Mouse (Mus musculus): ENCODE results near the gene Pex3. TPM values are rescaled to one million over a fixed set of nuclear protein-coding genes. Genes with fewer than 3 reads are reported as not detected.
A peak's percentile ranks its signal among the peaks of the same experiment; 100 is the strongest.

The Pex3 gene
- polyA plus RNA-seq, 1 experiment, result 6.3 TPM

GRCm38 (mm10) chr10:13489671-13490070 lies 63.3 kb downstream of the Pex3 start:
- H3K27me3 ChIP-seq (ENCODE audit: control insufficient read depth, insufficient read depth, insufficient read length), result no peaks in the 10 kb centered on the region
- no peak overlapping the region for H3ac ChIP-seq (ENCODE audit: control insufficient read depth, insufficient read length, low read depth)
- no peaks in the 10 kb centered on the region for H3K79me3 ChIP-seq (ENCODE audit: low read depth)
- TF ChIP-seq USF1 (IDR thresholded peaks at IDR 0.05; ENCODE audit: low read depth) (no peak), CTCF (IDR thresholded peaks at IDR 0.05; ENCODE audit: control insufficient read depth, insufficient read depth, insufficient read length) (no peak), CEBPB (IDR thresholded peaks at IDR 0.05; ENCODE audit: low read depth) (no peak), MYOD1 (IDR thresholded peaks at IDR 0.05; ENCODE audit: control insufficient read depth, insufficient read length, low read depth) (no peak), MAX (IDR thresholded peaks at IDR 0.05) (no peak), FOSL1 (IDR thresholded peaks at IDR 0.05; ENCODE audit: insufficient read depth, low read length, poor library complexity, severe bottlenecking) (no peak), MYOG (IDR thresholded peaks at IDR 0.05; ENCODE audit: control insufficient read depth, extremely low read depth, insufficient read length) (no peak)
- H3K4me3 ChIP-seq (ENCODE audit: insufficient read depth, poor library complexity, severe bottlenecking), result no peak overlapping the region
- H3K36me3 ChIP-seq (ENCODE audit: control insufficient read depth, insufficient read depth), result no peaks in the 10 kb centered on the region
- no peaks in the 10 kb centered on the region for H3K79me2 ChIP-seq (ENCODE audit: control insufficient read depth, insufficient read depth)

GRCm38 (mm10) chr10:13485958-13486357 lies 67.0 kb downstream of the Pex3 start:
- Histone ChIP-seq H3ac (ENCODE audit: control insufficient read depth, insufficient read length, low read depth) (no peak overlapping the region), H3K27me3 (ENCODE audit: control insufficient read depth, insufficient read depth, insufficient read length) (no peaks in the 10 kb centered on the region), H3K36me3 (ENCODE audit: control insufficient read depth, insufficient read depth) (no peaks in the 10 kb centered on the region), H3K4me3 (ENCODE audit: insufficient read depth, poor library complexity, severe bottlenecking) (no peak overlapping the region), H3K79me3 (ENCODE audit: low read depth) (no peaks in the 10 kb centered on the region), H3K79me2 (ENCODE audit: control insufficient read depth, insufficient read depth) (no peaks in the 10 kb centered on the region)
- TF ChIP-seq FOSL1 (IDR thresholded peaks at IDR 0.05; ENCODE audit: insufficient read depth, low read length, poor library complexity, severe bottlenecking) (no peak), MYOG (IDR thresholded peaks at IDR 0.05; ENCODE audit: control insufficient read depth, extremely low read depth, insufficient read length) (no peak), USF1 (IDR thresholded peaks at IDR 0.05; ENCODE audit: low read depth) (no peak), MAX (IDR thresholded peaks at IDR 0.05) (no peak), CEBPB (IDR thresholded peaks at IDR 0.05; ENCODE audit: low read depth) (no peak), CTCF (IDR thresholded peaks at IDR 0.05; ENCODE audit: control insufficient read depth, insufficient read depth, insufficient read length) (no peak)

- Histone ChIP-seq H3K36me3 (ENCODE audit: control insufficient read depth, insufficient read depth) (no peaks in the 10 kb centered on the region), H3K27me3 (ENCODE audit: control insufficient read depth, insufficient read depth, insufficient read length) (peaks cover 19% of the 10 kb centered on the region), H3K4me3 (ENCODE audit: insufficient read depth, poor library complexity, severe bottlenecking) (no peak overlapping the region), H3ac (ENCODE audit: control insufficient read depth, insufficient read length, low read depth) (no peak overlapping the region), H3K79me2 (ENCODE audit: control insufficient read depth, insufficient read depth) (no peaks in the 10 kb centered on the region), H3K79me3 (ENCODE audit: low read depth) (no peaks in the 10 kb centered on the region)
- TF ChIP-seq MAX (IDR thresholded peaks at IDR 0.05) (no peak), MYOD1 (IDR thresholded peaks at IDR 0.05; ENCODE audit: control insufficient read depth, insufficient read length, low read depth) (no peak), FOSL1 (IDR thresholded peaks at IDR 0.05; ENCODE audit: insufficient read depth, low read length, poor library complexity, severe bottlenecking) (no peak), MYOG (IDR thresholded peaks at IDR 0.05; ENCODE audit: control insufficient read depth, extremely low read depth, insufficient read length) (no peak), USF1 (IDR thresholded peaks at IDR 0.05; ENCODE audit: low read depth) (no peak), CTCF (IDR thresholded peaks at IDR 0.05; ENCODE audit: control insufficient read depth, insufficient read depth, insufficient read length) (no peak)
Observed at GRCm38 (mm10) chr10:13479341-13479740, 73.6 kb downstream of the Pex3 start.

GRCm38 (mm10) chr10:13475121-13475520 lies 77.8 kb downstream of the Pex3 start:
- H3K36me3 ChIP-seq (ENCODE audit: control insufficient read depth, insufficient read depth), result no peaks in the 10 kb centered on the region

GRCm38 (mm10) chr10:13474568-13474955 lies 78.4 kb downstream of the Pex3 start:
- H3ac ChIP-seq (ENCODE audit: control insufficient read depth, insufficient read length, low read depth), result peak overlapping the region; percentile 30
- H3K27me3 ChIP-seq (ENCODE audit: control insufficient read depth, insufficient read depth, insufficient read length), result peaks cover 50% of the 10 kb centered on the region
- H3K36me3 ChIP-seq (ENCODE audit: control insufficient read depth, insufficient read depth), result no peaks in the 10 kb centered on the region
- no peak overlapping the region for H3K4me3 ChIP-seq (ENCODE audit: insufficient read depth, poor library complexity, severe bottlenecking)
- no peaks in the 10 kb centered on the region for H3K79me3 ChIP-seq (ENCODE audit: low read depth)
- no peak for TF ChIP-seq CTCF (IDR thresholded peaks at IDR 0.05; ENCODE audit: control insufficient read depth, insufficient read depth, insufficient read length)
- TF ChIP-seq MAX (IDR thresholded peaks at IDR 0.05), result no peak
- no peak for TF ChIP-seq MYOG (IDR thresholded peaks at IDR 0.05; ENCODE audit: control insufficient read depth, extremely low read depth, insufficient read length)
- TF ChIP-seq FOSL1 (IDR thresholded peaks at IDR 0.05; ENCODE audit: insufficient read depth, low read length, poor library complexity, severe bottlenecking), result no peak
- TF ChIP-seq MYOD1 (IDR thresholded peaks at IDR 0.05; ENCODE audit: control insufficient read depth, insufficient read length, low read depth), result no peak
- H3K79me2 ChIP-seq (ENCODE audit: control insufficient read depth, insufficient read depth), result no peaks in the 10 kb centered on the region

More at GRCm38 (mm10) chr10:13475121-13475520, 77.8 kb downstream of the Pex3 start:
- Histone ChIP-seq H3K79me2 (ENCODE audit: control insufficient read depth, insufficient read depth) (no peaks in the 10 kb centered on the region), H3K27me3 (ENCODE audit: control insufficient read depth, insufficient read depth, insufficient read length) (peaks cover 45% of the 10 kb centered on the region), H3K4me3 (ENCODE audit: insufficient read depth, poor library complexity, severe bottlenecking) (no peak overlapping the region), H3ac (ENCODE audit: control insufficient read depth, insufficient read length, low read depth) (no peak overlapping the region), H3K79me3 (ENCODE audit: low read depth) (no peaks in the 10 kb centered on the region)
- TF ChIP-seq USF1 (IDR thresholded peaks at IDR 0.05; ENCODE audit: low read depth), result no peak
- TF ChIP-seq CEBPB (IDR thresholded peaks at IDR 0.05; ENCODE audit: low read depth), result no peak

Other genes starting within 250 kb of the Pex3 start
- gene Phactr2, start 78.7 kb downstream of the Pex3 start, polyA plus RNA-seq (2012; fragmentation: generic; extraction: Trizol), result not detected
- gene Fuca2, start 53.6 kb downstream of the Pex3 start, polyA plus RNA-seq (2012; fragmentation: generic; extraction: Trizol), result 4.4 TPM
- gene Adat2, start 248 bp downstream of the Pex3 start, polyA plus RNA-seq (2012; fragmentation: generic; extraction: Trizol), result 7.5 TPM